Mouse (Mus musculus): ENCODE data around the gene Nacc1. TPM values are rescaled to one million over a fixed set of nuclear protein-coding genes. Genes with fewer than 3 reads are reported as not detected.

Nacc1 gene
- polyA plus RNA-seq, 1 experiment: 71.5 TPM

DNA sequence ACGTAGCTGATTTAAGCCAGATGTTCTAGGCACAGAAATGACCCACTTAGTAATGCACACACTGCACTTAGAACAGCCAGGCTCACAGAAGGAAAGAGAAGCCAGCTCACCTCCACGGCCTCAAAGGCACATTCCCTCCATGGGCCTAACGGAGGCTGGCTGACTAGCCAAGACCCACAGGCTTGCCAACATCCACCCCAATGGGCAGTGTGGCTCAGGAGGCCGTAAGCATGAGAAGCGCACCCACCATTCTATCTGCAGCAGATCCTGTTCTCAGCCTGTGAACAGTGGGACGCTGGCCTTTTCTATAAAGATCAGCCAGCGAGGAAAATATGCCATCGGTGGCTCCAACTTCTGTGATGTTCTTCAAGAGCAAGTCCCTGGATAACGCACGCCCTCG is 29.1 kb upstream of the Nacc1 start:
- no peak for DNase-seq (ENCODE audit: low read depth, low spot score)
- 90% methylated on average over 11 of the region's 11 CpGs for WGBS

DNA sequence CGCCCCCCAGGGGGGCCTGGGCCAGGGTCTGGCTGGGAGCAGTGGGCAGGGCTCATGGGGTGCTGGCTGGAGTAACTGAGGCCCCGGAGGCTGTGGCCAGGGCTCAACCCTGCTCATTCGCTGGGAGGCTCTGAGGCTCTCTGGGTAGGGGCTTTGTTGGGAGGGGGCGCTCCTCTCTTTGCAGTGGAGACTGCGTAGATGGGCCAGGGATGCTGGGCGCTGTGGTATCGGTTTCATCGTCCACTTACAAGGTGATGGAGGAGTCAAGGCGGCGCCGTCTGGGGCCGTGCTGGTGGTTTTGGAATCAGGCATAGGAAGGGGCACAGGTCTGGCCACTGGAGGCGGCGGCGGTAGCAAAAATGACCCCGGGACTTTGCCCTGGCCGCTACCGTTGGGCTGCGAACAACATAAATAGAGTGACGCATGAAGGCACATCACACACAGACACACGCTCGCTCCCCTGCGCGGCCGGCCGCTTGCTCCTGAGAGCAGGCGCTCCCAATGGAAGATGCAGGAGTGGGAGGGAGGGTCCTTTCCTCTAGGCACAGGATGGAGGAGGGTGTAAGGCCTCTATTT is 28.3 kb upstream of the Nacc1 start:
- no peak for DNase-seq (ENCODE audit: low read depth, low spot score)
- WGBS: 81% methylated on average over 27 of the region's 27 CpGs

DNA sequence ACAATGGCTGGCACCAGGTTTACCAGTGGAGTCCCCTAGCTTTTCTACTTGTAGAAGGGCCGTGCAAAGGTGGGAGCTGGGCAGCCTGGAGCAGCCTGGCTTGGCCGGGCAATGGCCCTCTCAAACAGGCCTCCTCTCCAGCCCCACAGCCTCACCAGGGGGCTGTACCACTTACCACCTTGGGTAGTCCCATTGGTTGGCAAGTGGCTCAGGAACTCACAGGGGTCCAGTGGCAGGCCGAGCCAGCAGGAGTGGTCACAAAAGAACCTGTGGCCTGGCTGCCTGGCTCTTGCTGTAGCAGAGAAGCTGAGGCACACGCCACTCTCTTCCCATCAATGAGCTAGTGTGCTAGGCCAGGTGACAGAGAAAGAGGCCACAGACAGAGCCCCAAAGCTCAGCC is 26.5 kb upstream of the Nacc1 start:
- no peak for DNase-seq (ENCODE audit: low read depth, low spot score)
- WGBS: 94% methylated on average over 4 of the region's 4 CpGs

DNA sequence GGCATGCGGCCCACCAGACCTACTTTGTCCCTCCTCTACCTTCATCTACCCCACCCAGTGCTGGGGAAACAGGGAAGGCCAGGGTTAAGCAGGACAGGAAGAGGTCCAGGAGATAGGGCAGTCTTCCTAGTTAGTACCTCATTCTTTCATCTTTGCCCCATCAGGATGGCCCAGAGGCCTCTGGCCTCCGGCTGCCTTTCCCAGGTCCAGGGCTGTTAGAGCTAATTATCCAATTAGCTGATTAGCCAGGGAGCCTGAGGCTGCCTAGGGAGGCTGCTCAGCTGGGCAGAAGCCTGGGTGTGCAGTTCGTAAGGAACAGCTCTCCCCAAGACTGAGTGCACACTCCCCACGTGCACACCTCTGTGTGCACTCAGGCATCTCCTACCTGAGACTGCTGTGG is 25.7 kb upstream of the Nacc1 start:
- DNase-seq (ENCODE audit: low read depth, low spot score): no peak
- 82% methylated on average over 4 of the region's 4 CpGs for WGBS

DNA sequence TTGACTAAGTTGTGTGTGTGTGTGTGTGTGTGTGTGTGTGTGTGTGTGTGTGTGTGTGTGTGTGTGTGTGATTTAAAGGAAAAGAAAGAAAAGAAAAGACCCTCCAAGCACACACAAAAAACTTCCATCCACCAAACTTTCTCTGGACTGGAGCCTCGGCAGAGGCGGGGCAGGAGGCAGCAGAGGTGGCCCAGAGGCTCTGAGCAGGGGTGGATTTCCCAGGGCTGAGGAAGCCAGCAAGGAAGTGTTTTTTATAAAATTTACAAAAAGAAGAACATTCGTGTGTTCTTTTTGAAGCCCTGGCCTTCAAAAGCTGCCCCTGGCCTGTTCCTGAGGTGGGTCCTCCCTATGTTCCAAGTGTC is 25.1 kb upstream of the Nacc1 start:
- WGBS: 57% methylated on average over 3 of the region's 3 CpGs
- DNase-seq (ENCODE audit: low read depth, low spot score): no peak

- WGBS: 58% methylated on average over 11 of the region's 11 CpGs
- no peak for DNase-seq (ENCODE audit: low read depth, low spot score)
Observed at GRCm38 (mm10) chr8:84711933-84712758, 24.5 kb upstream of the Nacc1 start.

DNA sequence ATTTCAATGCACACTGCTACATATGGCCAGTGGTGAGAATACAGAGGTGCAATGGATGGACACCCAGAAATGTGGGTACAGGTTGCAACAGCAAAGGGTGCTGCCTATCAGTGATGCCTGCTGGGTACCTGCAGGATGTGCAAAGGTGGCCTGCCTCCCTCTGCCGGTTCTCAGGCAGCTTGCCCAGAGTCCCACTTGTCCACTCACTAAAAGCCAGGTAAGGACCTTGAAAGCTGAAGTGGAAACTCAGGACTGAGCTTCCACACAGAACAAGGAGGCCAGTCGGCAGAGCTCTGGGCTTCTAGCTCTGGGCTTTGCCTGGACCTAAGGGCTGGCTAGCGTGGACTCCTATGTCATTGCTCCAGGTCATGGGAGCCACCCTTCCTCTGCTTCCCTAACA is 23.6 kb upstream of the Nacc1 start:
- WGBS: 56% methylated on average over 3 of the region's 3 CpGs
- DNase-seq (ENCODE audit: low read depth, low spot score): no peak

GRCm38 (mm10) chr8:84709931-84710330 is 22.3 kb upstream of the Nacc1 start:
- 100% methylated on average over 1 of the region's 1 CpGs for WGBS
- no peak for DNase-seq (ENCODE audit: low read depth, low spot score)

- DNase-seq (ENCODE audit: low read depth, low spot score): no peak
- WGBS: 32% methylated on average over 12 of the region's 12 CpGs
Observed at GRCm38 (mm10) chr8:84708774-84709475, 21.3 kb upstream of the Nacc1 start.

DNA sequence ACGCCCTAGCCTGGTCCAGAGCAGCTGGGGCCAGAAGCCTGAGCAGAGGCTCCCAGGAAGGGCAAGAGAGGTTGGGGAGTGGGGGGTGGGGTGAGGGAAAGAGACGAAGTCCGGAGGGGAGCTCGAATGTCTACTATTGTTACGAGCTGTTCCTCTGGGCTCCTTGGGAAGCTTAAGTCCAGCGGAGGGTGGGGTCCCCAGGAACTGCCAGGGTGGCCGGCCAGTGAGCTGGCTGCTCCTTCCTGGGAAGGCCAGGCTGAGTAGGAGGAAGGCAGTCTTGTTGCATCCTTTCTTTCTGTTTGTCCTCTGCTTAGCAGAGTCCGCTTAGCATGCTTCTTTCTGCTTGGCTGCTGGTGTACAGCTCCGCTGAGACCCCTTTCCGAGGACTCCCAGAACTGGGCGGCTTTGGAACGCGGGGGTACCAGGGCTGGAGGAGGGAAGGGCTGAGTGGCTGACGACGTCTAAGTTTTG is 20.4 kb upstream of the Nacc1 start:
- DNase-seq (ENCODE audit: low read depth, low spot score): no peak
- WGBS: 60% methylated on average over 15 of the region's 15 CpGs

DNA sequence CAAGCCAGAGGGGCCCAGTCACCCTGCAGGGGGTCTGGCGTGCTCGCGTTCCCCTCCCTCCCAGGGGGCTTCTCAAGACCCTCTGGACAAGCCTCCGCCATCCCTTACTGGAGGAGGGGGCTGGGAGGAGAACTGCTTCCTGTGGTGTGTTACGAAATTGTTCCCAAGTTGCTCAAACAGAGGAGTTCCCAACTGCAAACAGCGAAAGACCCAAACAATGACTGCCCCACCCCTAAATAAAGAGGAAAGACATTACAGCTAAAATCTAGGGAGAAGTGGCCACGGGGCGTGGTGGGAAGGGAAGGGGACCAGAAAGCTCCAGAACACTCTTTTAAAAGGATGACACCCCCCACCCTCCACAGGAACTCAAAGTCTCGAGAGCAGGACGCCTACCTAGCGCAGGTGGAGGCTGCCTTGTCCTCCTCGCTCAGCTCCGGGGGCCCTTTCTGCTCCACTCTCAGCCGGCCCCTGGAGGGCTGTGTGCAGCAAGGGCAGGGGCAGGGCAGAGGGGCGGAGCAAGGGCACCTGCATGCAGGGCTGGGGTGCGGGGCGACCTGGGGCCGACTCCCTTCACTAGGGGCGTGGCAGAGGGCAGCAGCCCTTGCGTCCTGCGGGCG is 19.7 kb upstream of the Nacc1 start:
- 20% methylated on average over 22 of the region's 22 CpGs for WGBS

DNA sequence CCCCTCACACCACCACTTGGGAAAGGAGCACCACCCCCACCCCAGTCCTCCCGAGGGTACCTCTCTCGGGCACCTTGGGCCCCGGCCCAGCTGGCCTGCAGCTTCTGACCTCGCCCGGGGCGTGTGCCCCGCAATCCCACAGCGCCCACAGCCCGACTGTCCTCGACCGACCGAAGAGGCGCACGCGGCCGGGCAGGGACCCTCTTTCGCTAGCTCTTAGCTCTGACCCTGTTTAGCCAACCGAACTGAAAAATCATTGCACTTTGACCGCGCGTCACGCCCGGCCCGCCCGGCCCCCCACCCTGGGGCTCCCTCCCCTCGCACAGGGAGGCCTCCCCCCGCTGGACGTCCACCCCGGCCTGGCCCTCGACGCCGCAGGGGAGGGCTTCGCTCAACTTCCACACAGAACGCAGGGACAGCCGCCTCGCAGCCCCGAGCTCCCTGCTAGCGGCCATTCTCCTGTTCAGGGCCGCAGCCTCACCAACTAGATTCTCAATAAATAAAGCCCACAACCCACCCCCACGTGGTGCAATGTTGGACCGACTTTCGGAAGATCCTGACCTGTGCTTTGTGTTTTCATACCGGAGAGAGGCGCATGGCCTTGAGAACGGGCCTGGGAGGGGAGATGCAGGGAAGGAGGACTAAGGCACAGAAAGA is 19.1 kb upstream of the Nacc1 start:
- 23% methylated on average over 45 of the region's 45 CpGs for WGBS
- DNase-seq (ENCODE audit: low read depth, low spot score): no peak

More for the DNA sequence above, 19.7 kb upstream of the Nacc1 start:
- DNase-seq (ENCODE audit: low read depth, low spot score): no peak

- no peak for DNase-seq (ENCODE audit: low read depth, low spot score)
- WGBS: 30% methylated on average over 12 of the region's 12 CpGs
Observed at GRCm38 (mm10) chr8:84705960-84706359, 18.3 kb upstream of the Nacc1 start.

DNA sequence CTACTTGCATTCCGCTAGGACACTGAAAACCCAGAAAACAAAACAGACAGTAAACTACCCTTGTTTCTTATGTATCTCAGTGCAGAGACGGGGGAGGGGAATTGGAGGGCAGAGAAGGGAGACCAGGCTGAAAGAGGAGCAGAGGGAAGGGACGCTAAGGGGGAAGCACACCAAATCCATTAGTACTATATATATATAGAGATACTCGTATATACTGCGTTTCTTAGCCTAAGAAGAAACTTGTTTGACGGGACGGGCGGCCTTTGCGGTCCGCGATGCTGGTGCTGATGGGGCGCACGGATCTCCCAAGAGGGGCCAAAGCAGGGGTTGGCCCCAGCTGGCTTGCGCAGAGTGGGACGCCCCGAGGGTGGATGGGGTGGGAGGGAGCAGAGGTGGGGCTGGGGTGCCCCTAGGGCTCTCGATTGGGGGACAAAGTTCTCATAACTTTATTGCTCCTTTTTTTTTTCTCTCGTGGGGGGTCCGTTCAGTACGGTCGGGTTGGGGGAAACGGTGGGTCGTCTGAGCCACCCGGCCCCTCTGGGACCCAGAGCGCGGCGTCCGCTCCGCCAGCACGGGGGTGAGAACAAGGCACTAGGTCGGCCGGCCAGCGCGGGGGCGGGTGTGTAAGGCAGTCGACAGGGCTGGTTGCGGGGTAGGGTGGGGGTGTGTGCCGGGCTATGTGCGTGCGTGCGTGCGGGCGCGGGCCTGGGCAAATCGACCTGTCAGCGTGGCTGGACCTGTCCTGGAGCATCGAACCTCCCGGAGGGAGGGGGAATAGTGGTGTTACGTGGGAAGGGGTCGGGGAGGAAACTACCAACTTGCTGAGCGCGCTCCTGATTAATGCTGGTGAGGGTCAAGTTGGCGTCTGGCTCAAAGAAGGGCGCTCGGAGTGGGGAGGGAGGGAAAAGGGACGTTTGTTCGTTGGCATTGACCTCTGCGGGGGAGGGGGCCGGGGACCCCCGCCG is 17.5 kb upstream of the Nacc1 start:
- no peak for DNase-seq (ENCODE audit: low read depth, low spot score)
- WGBS: 16% methylated on average over 61 of the region's 61 CpGs

GRCm38 (mm10) chr8:84704356-84704755 is 16.7 kb upstream of the Nacc1 start:
- 13% methylated on average over 16 of the region's 16 CpGs for WGBS
- no peak for DNase-seq (ENCODE audit: low read depth, low spot score)

DNA sequence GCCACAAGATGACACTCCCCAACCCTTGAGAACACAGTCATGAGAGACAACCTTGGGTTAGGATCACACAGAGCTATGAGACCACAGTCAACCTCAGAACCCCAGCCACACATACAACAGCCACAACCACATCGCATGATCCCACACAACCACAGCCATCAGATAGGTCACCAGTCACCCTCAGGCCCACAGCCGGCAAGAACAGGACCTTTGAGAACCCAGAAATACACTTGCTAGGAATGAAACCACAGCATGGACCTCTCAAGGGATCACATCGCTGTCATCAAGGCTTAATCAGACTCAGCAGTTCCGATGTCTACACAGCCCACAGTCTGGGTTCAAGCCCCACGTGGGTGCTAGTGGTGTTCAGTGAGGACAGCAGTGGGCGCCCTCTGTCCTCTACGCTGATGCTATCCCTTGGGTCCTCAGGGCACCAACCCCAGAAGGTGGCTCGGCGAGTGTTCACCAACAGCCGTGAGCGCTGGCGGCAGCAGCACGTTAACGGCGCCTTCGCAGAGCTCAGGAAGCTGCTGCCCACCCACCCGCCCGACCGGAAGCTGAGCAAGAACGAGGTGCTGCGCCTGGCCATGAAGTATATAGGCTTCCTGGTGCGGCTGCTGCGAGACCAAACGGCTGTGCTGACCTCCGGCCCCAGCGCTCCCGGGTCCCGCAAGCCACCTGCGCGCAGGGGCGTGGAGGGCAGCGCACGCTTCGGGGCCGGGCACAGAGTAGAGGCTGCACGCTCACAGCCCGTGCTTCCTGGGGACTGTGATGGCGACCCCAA is 16.0 kb upstream of the Nacc1 start:
- no peak for DNase-seq (ENCODE audit: low read depth, low spot score)
- 18% methylated on average over 38 of the region's 38 CpGs for WGBS

DNA sequence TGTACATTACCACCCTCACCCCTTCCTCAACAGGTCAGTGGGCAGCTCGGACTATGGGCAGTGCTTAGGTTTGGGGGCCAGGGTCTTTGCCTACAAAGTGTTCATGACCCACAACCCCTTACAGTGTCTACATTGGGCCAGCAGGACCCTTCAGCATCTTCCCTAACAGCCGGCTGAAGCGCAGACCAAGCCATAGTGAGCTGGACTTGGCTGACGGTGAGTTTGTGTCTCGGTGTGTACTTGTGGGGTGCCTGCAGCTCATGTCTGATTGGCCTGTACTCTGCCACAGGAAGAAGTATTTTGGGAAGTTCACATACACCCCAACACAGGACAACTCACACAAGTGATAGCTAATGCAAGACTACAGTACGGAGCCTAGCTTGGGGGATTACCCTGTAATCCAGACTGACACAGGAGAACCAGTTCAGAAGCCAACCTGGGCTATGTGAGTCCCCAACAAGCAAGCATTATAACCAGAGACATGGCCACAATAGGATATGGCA is 15.4 kb upstream of the Nacc1 start:
- no peak for DNase-seq (ENCODE audit: low read depth, low spot score)

DNA sequence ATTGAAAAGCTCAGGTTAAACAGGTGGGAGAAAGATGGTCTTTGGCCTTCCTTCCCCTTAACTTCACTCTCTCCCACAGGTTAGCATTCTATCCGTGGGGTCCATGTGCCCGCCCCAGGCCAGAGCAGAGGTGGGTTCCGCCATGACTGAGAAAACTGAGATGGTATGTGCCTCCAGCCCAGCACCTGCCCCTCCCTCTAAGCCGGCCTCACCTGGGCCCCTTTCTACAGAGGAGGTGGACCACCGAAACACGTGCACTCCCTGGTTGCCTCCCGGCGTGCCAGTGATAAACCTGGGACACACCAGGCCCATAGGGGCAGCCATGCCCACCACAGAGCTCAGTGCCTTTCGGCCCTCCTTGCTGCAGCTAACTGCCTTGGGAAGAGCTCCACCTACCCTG is 14.9 kb upstream of the Nacc1 start:
- no peak for DNase-seq (ENCODE audit: low read depth, low spot score)
- WGBS: 73% methylated on average over 9 of the region's 9 CpGs

More for the DNA sequence above, 15.4 kb upstream of the Nacc1 start:
- 81% methylated on average over 6 of the region's 6 CpGs for WGBS

All from large intestine, adult 2 months (tissue).